Mouse (Mus musculus) olfactory bulb, adult 2 months (tissue): ENCODE data around the gene Scgb1c1.
A peak's percentile ranks its signal among the peaks of the same experiment; 100 is the strongest.

Experiments used
- CTCF ChIP-seq: fragments of 200-500 bp; IDR thresholded peaks from 2 replicates; pipeline ENCODE4 v1.5.1; 2012; ENCODE audit warnings: low read depth, mild to moderate bottlenecking, low read length, moderate library complexity; ENCODE audit not compliant: insufficient read depth
- POLR2A ChIP-seq: fragments of 200-500 bp; IDR thresholded peaks from 2 replicates; pipeline ENCODE4 v1.6.1; 2012; ENCODE audit warnings: mild to moderate bottlenecking, low read depth, low read length, moderate library complexity; ENCODE audit not compliant: insufficient read depth

DNA sequence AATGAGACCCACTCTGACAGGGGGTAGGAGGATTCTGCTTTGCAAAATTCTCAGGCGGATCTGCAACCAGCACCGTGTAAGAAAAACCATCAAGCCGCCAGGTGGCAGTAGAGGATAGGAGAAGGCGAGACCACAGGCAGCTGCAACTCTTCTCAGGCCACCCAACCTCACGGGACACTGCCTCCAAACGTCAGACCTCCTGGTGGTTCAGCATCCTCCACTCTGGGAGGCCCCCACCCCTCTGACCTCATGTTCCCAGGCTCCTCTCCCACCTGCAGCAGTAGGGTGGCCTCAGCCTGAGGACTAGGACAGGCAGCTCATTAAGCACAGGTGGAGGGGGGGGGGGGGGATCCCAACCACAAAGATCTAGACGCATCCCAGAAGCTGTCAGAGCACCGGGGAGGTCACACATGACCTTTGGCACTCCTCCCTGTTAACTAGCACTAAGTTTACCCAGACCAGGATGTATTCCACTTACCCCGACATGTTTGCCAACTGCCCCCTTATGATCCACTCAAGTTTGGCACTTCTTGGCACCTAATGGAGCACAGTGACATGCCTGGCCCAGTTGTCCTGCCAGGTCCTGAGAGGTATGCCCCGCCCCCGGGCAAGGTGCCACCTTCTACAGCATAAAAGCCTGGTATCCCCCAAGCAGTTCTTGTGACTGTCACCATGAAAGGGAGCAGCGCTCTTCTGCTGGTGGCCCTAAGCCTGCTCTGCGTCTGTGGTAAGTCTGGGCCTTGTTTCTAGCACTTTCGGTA is at the start of gene Scgb1c1:
- peak; percentile 80 for TF ChIP-seq CTCF
- no peak for TF ChIP-seq POLR2A
